Mouse (Mus musculus) kidney, adult 2 months (tissue): Measurements from ENCODE around the gene Ngly1.

Experiments
- CTCF ChIP-seq: fragments of 200-500 bp; conservative IDR thresholded peaks from 2 replicates; pipeline ENCODE4 v1.5.1; 2011; ENCODE audit warnings: low read depth, mild to moderate bottlenecking, control low read depth, low read length, moderate library complexity, mixed read lengths; ENCODE audit not compliant: insufficient read depth, insufficient read length
- POLR2A ChIP-seq: fragments of 200-500 bp; IDR thresholded peaks from one replicate; pipeline ENCODE4 v1.6.1; 2011; ENCODE audit warnings: low read depth, low read length, control low read depth

DNA sequence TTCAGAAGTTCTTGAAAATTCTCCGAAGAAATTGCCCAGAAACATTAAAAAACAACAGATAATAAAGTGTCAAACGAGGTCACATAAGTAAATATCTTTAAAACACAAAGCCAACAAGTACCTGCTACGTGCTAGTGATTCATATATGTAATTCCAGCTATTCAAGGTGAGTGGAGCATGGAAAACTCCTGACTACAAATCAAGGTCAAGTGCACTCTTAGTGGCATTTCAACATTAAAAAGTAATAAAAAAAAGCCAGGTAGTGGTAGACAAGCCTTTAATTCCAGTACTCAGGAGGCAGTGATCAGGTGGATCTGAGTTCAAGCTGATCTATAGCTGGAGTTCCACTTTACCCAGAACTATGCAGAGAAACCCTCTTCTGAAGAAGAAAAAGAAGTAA is 945 bp upstream of the Ngly1 start:
- TF ChIP-seq CTCF (no peak), POLR2A (no peak)
